Mouse (Mus musculus) layer of hippocampus, postnatal 25 days (tissue): ENCODE measurements around the gene Arid2. TPM values are rescaled to one million over a fixed set of nuclear protein-coding genes. Genes with fewer than 3 reads are reported as not detected.

Experiments
- DNase-seq, 2 experiments: peaks; one replicate each; pipeline ENCODE4 v3.0.0; 2022; ENCODE audit warnings: mixed read lengths in 2 of 2, low spot score in 1 of 2; ENCODE audit errors: extremely low spot score in 1 of 2
- total RNA-seq, 2 experiments: library from RNA; stranded (reverse); gene quantifications; 2 replicates each; pipeline ENCODE4 v1.2.3; 2021

Arid2 gene
- total RNA-seq, 2 experiments from 2014 or later = 32.0 to 37.1 TPM

- no peak for DNase-seq
These were observed 54.8 kb downstream of the Arid2 start for GRCm38 (mm10) chr15:96342097-96342496.

GRCm38 (mm10) chr15:96342871-96343270, 55.6 kb downstream of the Arid2 start:
- DNase-seq = no peak

- no peak for DNase-seq
These were observed 57.4 kb downstream of the Arid2 start for GRCm38 (mm10) chr15:96344591-96345285.

- no peak for DNase-seq
These were observed 58.1 kb downstream of the Arid2 start for GRCm38 (mm10) chr15:96345312-96345849.

GRCm38 (mm10) chr15:96351432-96351831, 64.1 kb downstream of the Arid2 start:
- DNase-seq = no peak

DNA sequence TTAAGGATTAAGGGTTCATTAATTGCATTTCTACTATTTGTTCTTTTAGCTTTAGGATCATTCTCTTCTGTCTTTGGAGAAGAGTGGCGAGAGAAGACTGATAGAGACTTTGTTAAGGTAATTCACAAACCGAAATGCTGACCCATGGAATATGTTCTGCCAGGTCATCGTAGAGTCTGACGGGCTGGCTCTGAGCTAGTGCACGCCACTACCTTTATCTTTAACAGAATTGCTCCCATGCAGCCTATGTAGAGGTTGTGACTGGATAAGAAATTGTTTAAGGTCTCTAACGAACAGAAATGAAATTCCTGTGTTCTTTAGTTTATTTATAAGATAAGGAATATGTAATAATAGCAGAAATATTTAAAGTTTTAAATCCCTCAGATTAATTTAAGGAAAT, 71.6 kb downstream of the Arid2 start:
- no peak for DNase-seq

GRCm38 (mm10) chr15:96360614-96361013, 73.3 kb downstream of the Arid2 start:
- no peak for DNase-seq

- no peak for DNase-seq
These were observed 78.0 kb downstream of the Arid2 start for GRCm38 (mm10) chr15:96365351-96365750.

- DNase-seq = no peak
These were observed 79.1 kb downstream of the Arid2 start for GRCm38 (mm10) chr15:96366176-96366963.

DNA sequence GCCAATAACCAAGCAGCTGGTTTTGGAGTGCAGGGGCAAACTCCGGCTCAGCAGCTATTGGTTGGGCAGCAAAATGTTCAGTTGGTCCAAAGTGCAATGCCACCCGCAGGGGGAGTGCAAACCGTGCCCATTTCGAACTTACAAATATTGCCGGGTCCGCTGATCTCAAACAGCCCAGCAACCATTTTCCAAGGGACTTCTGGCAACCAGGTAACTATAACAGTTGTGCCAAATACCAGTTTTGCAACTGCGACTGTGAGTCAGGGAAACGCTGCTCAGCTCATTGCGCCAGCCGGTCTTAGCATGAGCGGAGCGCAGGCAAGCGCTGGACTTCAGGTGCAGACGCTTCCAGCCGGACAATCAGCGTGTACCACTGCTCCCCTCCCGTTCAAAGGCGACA, 84.0 kb downstream of the Arid2 start:
- DNase-seq = no peak

- no peak for DNase-seq
These were observed 85.3 kb downstream of the Arid2 start for GRCm38 (mm10) chr15:96372628-96373027.

DNA sequence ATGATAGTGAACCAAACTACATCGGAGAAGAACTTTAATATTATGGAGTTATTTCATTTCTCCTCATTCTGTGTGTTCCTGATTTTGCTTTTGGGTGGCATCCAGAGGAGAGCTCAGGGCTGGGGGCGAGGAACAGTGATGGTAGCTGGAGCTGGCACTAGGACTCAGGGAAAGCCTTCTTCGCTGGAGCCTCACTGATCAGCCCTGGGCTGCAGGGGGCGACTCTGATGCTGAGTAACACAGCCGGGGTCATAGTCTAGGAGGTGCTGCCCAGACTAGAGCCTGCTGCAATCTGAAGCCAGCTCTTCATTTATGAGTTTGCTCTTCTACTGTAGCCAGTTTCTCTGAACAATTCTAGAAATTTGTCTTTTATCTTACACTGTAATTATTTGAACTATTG, 85.8 kb downstream of the Arid2 start:
- no peak for DNase-seq

DNA sequence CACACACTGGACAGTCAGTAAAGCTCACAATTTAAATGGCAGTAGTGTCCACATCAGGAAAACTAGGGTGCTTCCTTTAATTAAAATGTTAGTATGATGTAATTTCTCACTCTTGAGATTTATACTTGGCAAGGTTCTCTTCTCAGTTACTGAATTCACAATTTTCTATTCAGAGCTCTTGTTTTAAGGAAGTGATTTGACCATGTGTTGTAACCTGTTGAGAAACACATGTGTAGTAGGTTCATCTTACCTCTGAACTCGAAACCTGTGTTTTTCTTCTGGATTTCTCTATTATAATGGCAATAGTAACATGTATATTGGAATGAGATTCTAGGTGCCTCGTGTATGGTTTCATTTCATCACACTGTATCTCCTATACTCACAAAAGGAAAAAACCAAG, 88.9 kb downstream of the Arid2 start:
- DNase-seq = no peak

GRCm38 (mm10) chr15:96377263-96377662, 89.9 kb downstream of the Arid2 start:
- DNase-seq = peak in 1 of 2 experiments; percentile 16

GRCm38 (mm10) chr15:96377701-96378100, 90.4 kb downstream of the Arid2 start:
- DNase-seq = no peak

DNA sequence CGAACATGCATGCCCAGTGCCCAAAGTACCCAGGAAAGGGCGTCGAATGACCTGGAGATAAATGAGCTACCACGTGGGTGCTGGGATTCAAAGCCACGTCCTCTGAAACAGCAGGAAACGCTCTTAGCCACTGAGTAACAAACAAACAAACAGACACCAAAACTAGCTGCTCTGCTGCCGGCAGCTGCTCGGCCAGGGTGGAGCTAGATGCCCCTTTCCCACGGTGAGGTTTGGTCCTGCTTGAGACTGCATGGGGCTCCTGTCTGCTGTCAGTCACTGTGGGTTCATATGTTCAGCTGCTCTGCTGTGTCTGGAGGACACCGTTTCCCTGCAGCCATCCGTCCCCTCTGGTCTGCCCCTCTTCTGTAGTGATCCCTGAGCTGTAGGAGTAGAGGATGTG, 94.9 kb downstream of the Arid2 start:
- no peak for DNase-seq

DNA sequence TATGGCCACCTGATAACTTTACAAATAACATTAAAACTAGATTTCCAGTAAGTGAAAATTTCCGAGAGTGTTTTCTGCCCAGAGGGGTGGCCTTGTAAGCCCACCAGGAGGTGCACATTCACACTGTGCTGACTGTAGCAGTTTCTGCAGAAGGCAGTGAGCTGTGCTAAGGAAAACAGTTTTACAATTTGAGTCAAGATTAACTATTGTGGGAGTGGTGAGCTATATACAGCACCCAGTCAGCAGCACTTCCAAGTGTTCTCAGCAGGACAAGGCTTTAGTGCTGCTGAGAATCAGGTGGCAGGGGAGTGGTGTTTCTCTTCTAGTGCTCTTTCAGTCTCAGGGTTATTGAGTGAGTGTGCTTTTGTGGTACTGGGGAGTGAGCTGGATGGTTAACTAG, 101.2 kb downstream of the Arid2 start:
- no peak for DNase-seq

DNA sequence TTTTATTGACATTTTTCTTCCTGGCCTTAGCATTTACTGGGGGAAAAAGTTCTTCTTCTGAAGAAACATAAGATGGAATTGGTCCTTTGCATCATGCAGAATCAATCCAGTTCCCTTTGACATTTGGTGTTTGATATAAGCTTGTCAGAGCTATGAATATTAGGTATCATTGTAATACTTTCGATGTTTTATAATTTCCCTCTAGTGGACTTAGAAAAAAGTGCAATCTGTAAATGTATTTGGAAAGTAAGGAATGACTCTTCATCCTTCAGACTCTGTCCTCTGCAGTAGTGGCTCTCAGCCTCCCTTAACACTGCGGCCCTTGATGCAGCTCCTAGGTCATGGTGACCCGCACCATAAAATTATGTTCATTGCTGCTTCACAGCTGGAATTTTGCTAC, 105.6 kb downstream of the Arid2 start:
- no peak for DNase-seq

- no peak for DNase-seq
These were observed 107.8 kb downstream of the Arid2 start for GRCm38 (mm10) chr15:96395071-96395470.

DNA sequence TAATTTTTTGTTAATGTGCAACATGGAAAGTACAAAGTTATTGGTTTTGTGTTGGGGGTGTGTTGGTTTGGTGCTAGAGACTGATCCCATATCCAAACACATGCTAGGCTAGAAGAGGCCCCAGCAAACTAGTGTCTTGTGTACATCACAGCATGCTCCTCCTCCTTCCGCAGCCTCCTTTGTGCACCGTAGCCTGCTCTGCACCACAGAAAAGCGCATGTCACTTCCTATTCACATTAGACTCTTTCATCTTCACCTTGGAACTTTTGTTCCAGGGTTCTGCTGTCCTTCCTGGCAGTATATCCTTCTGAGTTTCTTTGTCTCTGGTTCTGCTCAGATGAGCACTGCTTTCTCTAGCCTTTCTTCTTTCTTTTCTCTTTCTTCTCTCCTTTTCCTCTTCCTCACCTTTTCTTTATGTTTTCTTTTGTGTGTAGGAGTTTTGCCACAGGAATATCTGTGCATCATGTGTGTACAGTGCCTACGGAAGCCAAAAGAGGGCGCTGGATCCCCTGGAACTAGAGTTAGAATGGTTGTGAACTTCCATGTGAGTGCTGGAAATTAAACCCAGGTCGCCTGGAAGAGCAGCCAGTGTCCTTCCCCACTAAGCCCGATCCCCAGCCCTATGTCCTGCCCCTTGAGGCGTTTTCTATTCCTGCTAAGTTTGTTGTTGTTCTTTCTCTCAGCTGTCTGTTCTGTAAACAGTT, 109.5 kb downstream of the Arid2 start:
- no peak for DNase-seq

- no peak for DNase-seq
These were observed 111.0 kb downstream of the Arid2 start for GRCm38 (mm10) chr15:96398333-96398732.
